Mouse (Mus musculus) heart, embryonic 10.5 days (tissue): ENCODE data around the gene St3gal6. TPM values are rescaled to one million over a fixed set of nuclear protein-coding genes. Genes with fewer than 3 reads are reported as not detected.

Experiments used
- DNase-seq: peaks from one replicate; pipeline ENCODE4 v3.0.0-alpha.2; 2017; ENCODE audit warnings: low spot score
- H3K27ac ChIP-seq: fragments of 300-500 bp; sonication (generic); 2 replicates; pipeline ENCODE4 v1.5.1; 2016; ENCODE audit warnings: mild to moderate bottlenecking
- H3K27me3 ChIP-seq: fragments of 300-500 bp; sonication (generic); 2 replicates; pipeline ENCODE4 v1.6.1; 2016; ENCODE audit warnings: mild to moderate bottlenecking; ENCODE audit not compliant: poor library complexity, insufficient read depth, severe bottlenecking
- H3K36me3 ChIP-seq: fragments of 300-500 bp; sonication (generic); 2 replicates; pipeline ENCODE4 v1.6.1; 2016; ENCODE audit warnings: mild to moderate bottlenecking, moderate library complexity
- H3K4me1 ChIP-seq: fragments of 300-500 bp; sonication (generic); 2 replicates; pipeline ENCODE4 v1.6.1; 2016; ENCODE audit warnings: mild to moderate bottlenecking
- H3K4me3 ChIP-seq: fragments of 300-500 bp; sonication (generic); 2 replicates; pipeline ENCODE4 v1.5.1; 2016; ENCODE audit warnings: mild to moderate bottlenecking, moderate library complexity
- H3K9me3 ChIP-seq: fragments of 300-500 bp; sonication (generic); 2 replicates; pipeline ENCODE4 v1.6.1; 2016; ENCODE audit warnings: mild to moderate bottlenecking, moderate library complexity
- WGBS: fragments of 180-500 bp; shearing (Covaris S2); methylation state at CpG from one replicate; pipeline ENCODE4 v1.1.7; 2016; 5-methylcytosine and 5-hydroxymethylcytosine counted together
- polyA plus RNA-seq: library from polyadenylated mRNA; unstranded; fragments of >200 nt; fragmentation: Nextera tagmentation; extraction: Ambion mirVana; gene quantifications from 2 replicates; pipeline ENCODE4 v1.2.1, GENCODE M21; 2016

Gene St3gal6
- polyA plus RNA-seq, 1 experiment from 2014 or later: 22.0 TPM

GRCm38 (mm10) chr16:58482296-58482695 lies 41.7 kb downstream of the St3gal6 start:
- no peak for DNase-seq
- Histone ChIP-seq H3K36me3 (peaks cover 49% of the 10 kb centered on the region), H3K4me3 (no peak overlapping the region), H3K27me3 (no peaks in the 10 kb centered on the region), H3K4me1 (peaks cover 22% of the 10 kb centered on the region), H3K9me3 (no peaks in the 10 kb centered on the region), H3K27ac (peak overlapping the region; percentile 62; the same call in 1 of the 2 replicates)
- 37% methylated on average over 3 of the region's 3 CpGs for WGBS

- Histone ChIP-seq H3K27ac (peak overlapping the region; percentile 62; the same call in 1 of the 2 replicates), H3K9me3 (no peaks in the 10 kb centered on the region), H3K4me3 (no peak overlapping the region), H3K36me3 (peaks cover 50% of the 10 kb centered on the region), H3K4me1 (peaks cover 22% of the 10 kb centered on the region), H3K27me3 (no peaks in the 10 kb centered on the region)
- WGBS: 35% methylated on average over 5 of the region's 5 CpGs
- no peak for DNase-seq
Measured at GRCm38 (mm10) chr16:58481906-58482270, 42.2 kb downstream of the St3gal6 start.

GRCm38 (mm10) chr16:58481219-58481905 lies 42.7 kb downstream of the St3gal6 start:
- no peaks in the 10 kb centered on the region for H3K9me3 ChIP-seq
- H3K4me3 ChIP-seq: no peak overlapping the region
- peak overlapping the region; percentile 62; the same call in 1 of the 2 replicates for H3K27ac ChIP-seq

GRCm38 (mm10) chr16:58479898-58480448 lies 44.1 kb downstream of the St3gal6 start:
- no peak for DNase-seq
- no peaks in the 10 kb centered on the region for H3K27me3 ChIP-seq
- H3K9me3 ChIP-seq: no peaks in the 10 kb centered on the region
- no peak overlapping the region for H3K4me3 ChIP-seq
- H3K27ac ChIP-seq: no peak overlapping the region
- peaks cover 22% of the 10 kb centered on the region for H3K4me1 ChIP-seq
- H3K36me3 ChIP-seq: peaks cover 59% of the 10 kb centered on the region
- WGBS: 90% methylated on average over 4 of the region's 4 CpGs

More at GRCm38 (mm10) chr16:58481219-58481905, 42.7 kb downstream of the St3gal6 start:
- WGBS: 64% methylated on average over 9 of the region's 9 CpGs
- Histone ChIP-seq H3K4me1 (peaks cover 22% of the 10 kb centered on the region), H3K27me3 (no peaks in the 10 kb centered on the region), H3K36me3 (peaks cover 51% of the 10 kb centered on the region)
- DNase-seq: no peak

- H3K27ac ChIP-seq: no peak overlapping the region
- H3K9me3 ChIP-seq: no peaks in the 10 kb centered on the region
- H3K36me3 ChIP-seq: peaks cover 74% of the 10 kb centered on the region
- 62% methylated on average over 2 of the region's 2 CpGs for WGBS
- DNase-seq: no peak
- H3K4me1 ChIP-seq: peaks cover 4% of the 10 kb centered on the region
- no peaks in the 10 kb centered on the region for H3K27me3 ChIP-seq
- H3K4me3 ChIP-seq: no peak overlapping the region
Measured at GRCm38 (mm10) chr16:58476363-58476762, 47.7 kb downstream of the St3gal6 start.

GRCm38 (mm10) chr16:58475544-58476154 lies 48.4 kb downstream of the St3gal6 start:
- DNase-seq: no peak
- Histone ChIP-seq H3K36me3 (peaks cover 75% of the 10 kb centered on the region), H3K4me3 (no peak overlapping the region), H3K27me3 (no peaks in the 10 kb centered on the region), H3K4me1 (no peaks in the 10 kb centered on the region; the same call in 1 of the 2 replicates), H3K9me3 (no peaks in the 10 kb centered on the region), H3K27ac (no peak overlapping the region)
- WGBS: 82% methylated on average over 3 of the region's 3 CpGs

- H3K27me3 ChIP-seq: no peaks in the 10 kb centered on the region
- no peaks in the 10 kb centered on the region; the same call in 1 of the 2 replicates for H3K4me1 ChIP-seq
- H3K4me3 ChIP-seq: no peak overlapping the region
- H3K27ac ChIP-seq: no peak overlapping the region
- WGBS: 60% methylated on average over 3 of the region's 3 CpGs
- peaks cover 74% of the 10 kb centered on the region for H3K36me3 ChIP-seq
- H3K9me3 ChIP-seq: no peaks in the 10 kb centered on the region
- DNase-seq: no peak
Measured at GRCm38 (mm10) chr16:58474875-58475274, 49.2 kb downstream of the St3gal6 start.

GRCm38 (mm10) chr16:58470841-58471240 lies 53.2 kb downstream of the St3gal6 start:
- H3K27me3 ChIP-seq: no peaks in the 10 kb centered on the region
- H3K9me3 ChIP-seq: no peaks in the 10 kb centered on the region
- H3K4me1 ChIP-seq: no peaks in the 10 kb centered on the region; the same call in 1 of the 2 replicates
- no peak overlapping the region for H3K27ac ChIP-seq
- WGBS: 60% methylated on average over 4 of the region's 4 CpGs
- DNase-seq: peak; percentile 55
- H3K36me3 ChIP-seq: peaks cover 64% of the 10 kb centered on the region
- no peak overlapping the region for H3K4me3 ChIP-seq

- no peaks in the 10 kb centered on the region; the same call in 1 of the 2 replicates for H3K4me1 ChIP-seq
- no peak overlapping the region for H3K27ac ChIP-seq
- no peaks in the 10 kb centered on the region for H3K9me3 ChIP-seq
- no peak overlapping the region for H3K4me3 ChIP-seq
- DNase-seq: no peak
- H3K36me3 ChIP-seq: peaks cover 67% of the 10 kb centered on the region
- 93% methylated on average over 8 of the region's 8 CpGs for WGBS
- no peaks in the 10 kb centered on the region for H3K27me3 ChIP-seq
Measured at GRCm38 (mm10) chr16:58470061-58470460, 54.0 kb downstream of the St3gal6 start.

GRCm38 (mm10) chr16:58465412-58465811 lies 58.6 kb downstream of the St3gal6 start:
- no peaks in the 10 kb centered on the region for H3K27me3 ChIP-seq
- peaks cover 72% of the 10 kb centered on the region for H3K36me3 ChIP-seq
- H3K27ac ChIP-seq: no peak overlapping the region
- H3K4me1 ChIP-seq: peaks cover 6% of the 10 kb centered on the region
- no peak overlapping the region for H3K4me3 ChIP-seq
- peak; percentile 72 for DNase-seq
- no peaks in the 10 kb centered on the region for H3K9me3 ChIP-seq
- WGBS: 86% methylated on average over 9 of the region's 9 CpGs

- DNase-seq: no peak
- Histone ChIP-seq H3K9me3 (no peaks in the 10 kb centered on the region), H3K4me3 (no peak overlapping the region), H3K36me3 (peaks cover 71% of the 10 kb centered on the region), H3K27me3 (no peaks in the 10 kb centered on the region), H3K4me1 (peaks cover 17% of the 10 kb centered on the region), H3K27ac (no peak overlapping the region)
- 91% methylated on average over 14 of the region's 14 CpGs for WGBS
Measured at GRCm38 (mm10) chr16:58464051-58464450, 60.0 kb downstream of the St3gal6 start.

- DNase-seq: peak; percentile 45
- no peaks in the 10 kb centered on the region for H3K27me3 ChIP-seq
- H3K4me1 ChIP-seq: peaks cover 21% of the 10 kb centered on the region
- 0 out of 2 replicates have a peak overlapping the region, but pooled peaks have one; percentile 22 for H3K27ac ChIP-seq
- 98% methylated on average over 2 of the region's 2 CpGs for WGBS
- H3K36me3 ChIP-seq: peaks cover 80% of the 10 kb centered on the region
- H3K4me3 ChIP-seq: no peak overlapping the region
- H3K9me3 ChIP-seq: no peaks in the 10 kb centered on the region
Measured at GRCm38 (mm10) chr16:58462519-58462918, 61.5 kb downstream of the St3gal6 start.
